Mouse (Mus musculus): ENCODE measurements at regions not wholly inside any gene's neighbourhood (a gene's known extent, or its start where the extent isn't known, plus 50 kb on each side); places are given as distances from the start of the nearest gene placed in this dataset.
"Not testable (repeated sequence)": the region's sequence is repeated elsewhere in the genome, so short reads cannot be mapped to it uniquely, and the experiment has no call there.

DNA sequence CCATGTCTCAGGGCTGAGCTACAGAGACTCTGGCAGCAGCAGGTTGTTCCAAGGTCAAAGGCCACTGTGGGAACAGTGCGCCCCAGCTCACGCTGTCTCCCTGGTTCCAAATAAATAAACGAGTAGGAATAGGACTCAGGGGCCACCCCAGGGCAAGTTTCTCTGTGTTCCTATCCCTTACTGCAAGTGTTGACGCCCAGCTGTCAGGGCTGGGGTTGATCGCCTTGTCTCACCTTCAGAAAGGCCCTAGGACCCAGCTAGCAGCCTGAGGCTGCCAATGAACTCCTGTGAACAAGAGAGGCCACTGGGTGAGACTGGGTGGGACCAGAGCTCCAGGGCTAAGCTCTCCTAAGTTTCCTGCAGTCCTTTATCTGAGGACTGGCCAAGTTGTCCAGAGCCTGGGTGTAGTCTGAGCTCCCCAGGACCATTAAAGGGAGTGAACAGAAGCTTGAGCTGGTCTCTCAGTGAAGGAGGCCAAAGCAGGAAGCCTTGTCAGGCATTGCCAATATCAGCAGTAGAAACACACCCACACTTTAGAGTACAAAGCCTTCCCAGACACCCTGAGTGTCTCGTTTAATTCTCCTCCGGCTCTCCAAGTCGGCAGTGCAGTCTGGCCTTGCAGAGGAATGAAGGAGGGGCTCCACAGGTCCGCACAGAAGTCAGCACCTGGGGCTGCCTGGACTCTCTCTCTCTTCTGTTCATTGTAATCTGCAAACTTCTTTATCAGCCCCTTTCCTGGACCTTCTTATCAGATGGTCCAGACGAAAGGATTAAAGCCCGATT is 308.6 kb downstream of the Diras2 start:
- no peak for DNase-seq

DNA sequence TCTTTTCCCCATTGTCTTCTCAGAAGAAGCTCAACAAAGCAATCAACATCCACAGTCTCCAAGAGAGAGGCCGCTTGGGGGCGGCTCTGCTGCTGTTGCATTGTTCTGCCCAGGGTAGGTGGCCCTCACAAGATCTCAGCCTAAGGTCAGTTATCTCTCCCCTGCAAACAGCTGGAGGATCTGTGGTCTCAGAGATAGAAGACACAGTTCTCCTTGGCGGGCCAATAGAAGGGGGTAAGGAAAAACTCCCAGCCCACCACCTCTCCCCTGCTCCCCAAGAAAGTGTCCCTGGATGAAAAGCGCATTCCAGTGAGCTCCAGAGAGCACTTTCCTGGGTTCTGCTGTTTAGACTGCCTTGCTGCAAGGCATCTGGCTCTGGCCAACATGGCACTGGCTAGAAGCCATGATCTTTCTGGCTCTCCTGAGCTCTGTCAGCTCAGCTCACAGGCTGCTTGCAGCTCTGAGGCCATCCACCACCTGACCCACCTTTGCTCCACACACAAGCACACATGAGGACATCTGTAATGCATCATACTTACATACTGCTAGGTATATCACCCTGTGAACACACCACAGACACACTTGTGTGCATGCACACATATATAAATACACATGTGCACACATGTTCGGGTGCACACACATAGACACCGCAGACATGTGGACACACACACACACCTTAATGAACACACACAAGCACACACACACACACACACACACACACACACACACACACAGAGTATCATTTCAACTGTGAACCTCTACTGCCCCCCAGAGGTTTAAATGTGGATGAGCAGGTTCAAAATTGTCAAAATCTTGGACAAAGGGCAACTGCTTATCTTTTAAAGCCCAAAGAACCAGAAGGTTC is 307.7 kb downstream of the Diras2 start:
- peak; percentile 69 for DNase-seq

DNA sequence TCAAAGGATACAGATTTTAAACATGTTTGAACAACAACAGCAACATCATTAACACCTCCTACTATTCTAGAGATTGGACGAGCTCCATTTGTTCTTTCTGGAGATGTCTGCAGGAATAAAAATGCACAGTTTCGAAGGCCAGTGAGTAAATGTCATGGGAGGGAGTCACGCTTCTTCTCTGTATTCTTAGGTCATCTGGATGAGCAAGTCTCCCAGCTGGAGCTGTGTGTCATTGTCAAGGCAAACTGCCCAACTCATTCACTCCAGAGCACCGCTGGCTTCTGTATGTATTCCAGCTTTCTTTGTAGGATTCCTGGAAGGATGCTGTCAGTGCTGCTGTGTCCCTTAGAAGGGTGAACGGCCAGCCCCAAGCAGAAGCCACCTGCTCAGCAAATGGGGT is 297.1 kb downstream of the Diras2 start:
- no peak for DNase-seq

DNA sequence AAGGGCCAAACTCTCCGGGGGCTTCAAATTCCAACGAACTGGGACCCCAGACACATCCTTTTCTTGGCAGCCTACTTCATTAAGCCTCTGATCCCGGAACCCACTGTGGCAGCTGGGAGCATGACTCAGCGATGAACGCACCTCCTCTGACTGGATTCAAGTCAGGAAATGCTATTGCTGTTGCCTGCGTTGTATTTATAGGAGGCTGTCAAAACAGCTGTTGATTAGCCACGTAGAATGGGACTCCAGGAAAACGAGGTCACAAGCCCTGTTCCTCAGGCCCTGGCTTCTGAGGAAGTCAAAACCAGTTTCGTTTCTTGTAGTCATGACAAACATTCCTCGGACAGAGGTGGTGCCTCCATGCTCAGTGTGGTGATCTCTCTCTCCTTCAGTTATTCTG is 295.0 kb downstream of the Diras2 start:
- DNase-seq, result peak; percentile 37

DNA sequence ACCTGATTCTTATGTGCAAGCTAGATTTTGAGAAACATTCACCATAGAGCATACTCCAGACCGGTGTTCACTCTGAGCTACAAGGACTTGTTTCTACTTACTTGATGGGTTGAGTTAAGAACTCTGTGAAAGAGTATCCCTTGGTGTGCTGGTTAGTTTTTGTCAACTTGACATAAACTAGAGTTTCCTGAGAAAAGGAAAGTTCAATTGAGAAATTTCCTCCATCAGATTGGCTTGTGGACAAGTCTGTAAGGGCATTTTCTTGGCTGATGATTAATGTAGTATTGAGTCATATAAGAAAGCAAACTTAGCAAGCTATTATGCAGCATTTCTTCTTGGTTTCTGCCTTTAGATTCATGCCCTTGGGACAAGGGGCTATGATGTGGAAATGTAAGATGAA is 291.5 kb downstream of the Diras2 start:
- DNase-seq, result no peak

DNA sequence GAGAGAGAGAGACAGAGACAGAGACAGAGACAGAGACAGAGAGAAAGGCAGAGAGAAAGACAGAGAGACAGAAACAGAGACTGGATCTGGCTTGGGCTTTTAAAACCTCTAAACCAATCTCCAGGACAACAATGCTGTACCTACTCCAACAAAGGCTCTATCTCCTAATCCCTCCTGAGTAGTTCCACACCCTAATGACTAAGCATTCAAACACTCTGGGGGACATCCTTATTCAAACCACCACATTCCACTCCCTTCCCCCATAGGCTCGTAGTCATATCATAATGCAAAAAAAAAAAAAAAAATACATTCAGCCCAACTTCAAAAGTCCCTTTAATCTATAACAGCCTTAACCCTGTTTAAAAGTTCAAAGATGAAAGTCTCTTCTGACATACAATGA is 289.3 kb downstream of the Diras2 start:
- no peak for DNase-seq

DNA sequence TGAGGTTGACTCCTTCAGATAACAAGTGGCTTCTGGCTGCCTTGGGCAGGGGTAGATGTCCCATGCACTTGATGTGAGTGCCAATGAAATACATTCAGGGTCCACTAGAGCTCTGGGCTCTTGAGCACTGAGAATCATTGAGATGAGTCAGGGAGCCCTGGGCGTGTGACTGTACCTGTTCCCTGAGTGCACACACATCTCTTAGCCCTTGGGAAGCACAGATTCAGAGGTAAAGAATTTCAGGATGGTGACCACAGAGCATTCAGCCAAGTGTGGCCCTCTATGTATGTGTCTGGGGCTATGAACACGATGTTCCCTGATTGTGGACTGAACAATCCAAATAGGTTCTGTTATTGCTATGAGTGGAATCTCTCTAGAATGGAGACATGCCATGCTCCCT is 281.6 kb downstream of the Diras2 start:
- DNase-seq, result no peak

DNA sequence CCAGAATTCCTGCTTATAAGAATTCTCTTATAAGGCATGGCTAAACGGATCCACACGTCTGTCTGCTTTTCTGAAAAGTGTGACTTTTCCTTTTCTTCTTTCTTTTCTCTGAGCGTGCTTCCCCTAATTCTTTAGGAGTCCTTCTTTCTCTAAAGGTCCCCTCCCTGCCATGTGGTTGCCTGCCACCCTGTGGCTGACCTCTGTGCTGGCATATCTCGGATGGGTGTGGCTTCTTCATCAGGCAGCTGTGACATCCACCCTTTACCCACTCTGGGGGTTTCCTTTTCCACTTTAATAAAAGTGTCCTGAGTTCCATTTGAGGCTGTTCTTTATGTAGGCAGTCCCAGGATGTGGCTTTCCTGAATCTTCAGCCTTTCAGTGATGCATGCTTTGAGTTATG is 280.7 kb downstream of the Diras2 start:
- DNase-seq, result peak; percentile 11

DNA sequence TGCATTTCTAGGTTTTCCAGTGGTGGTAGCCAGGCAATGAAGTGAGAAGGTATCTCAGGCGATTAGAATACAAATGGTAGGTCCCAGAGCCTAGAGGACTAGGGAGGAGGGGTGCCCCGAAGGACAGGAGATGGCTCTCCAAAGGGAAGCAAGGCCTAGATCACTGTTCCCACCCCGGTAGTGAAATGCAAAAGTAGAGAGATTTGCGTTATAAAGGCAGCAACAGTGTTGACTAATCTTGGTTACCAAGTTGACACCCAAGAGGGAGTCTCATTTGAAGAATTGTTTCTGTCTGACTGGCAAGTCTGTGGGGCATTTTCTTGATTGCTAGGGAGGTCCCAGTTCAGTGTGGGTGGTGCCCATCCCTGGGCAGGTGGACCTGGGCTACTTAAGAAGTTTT is 278.8 kb downstream of the Diras2 start:
- DNase-seq, result no peak

DNA sequence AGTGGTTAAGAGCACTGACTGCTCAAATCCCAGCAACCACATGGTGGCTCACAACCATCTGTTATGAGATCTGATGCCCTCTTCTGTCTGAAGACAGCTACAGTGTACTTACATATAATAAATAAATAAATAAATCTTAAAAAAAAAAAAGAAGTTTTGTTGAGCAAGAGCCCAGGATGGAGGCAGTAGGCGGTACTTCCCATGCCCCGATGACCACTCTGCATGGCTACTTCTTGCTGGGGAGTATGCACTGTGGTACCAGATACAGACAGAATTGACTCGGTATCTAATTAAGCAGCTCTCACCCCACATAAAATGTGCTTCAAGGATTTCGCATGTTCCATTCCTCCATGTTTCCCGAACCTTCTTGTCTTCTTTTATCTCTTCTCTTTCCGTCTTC is 278.4 kb downstream of the Diras2 start:
- DNase-seq, result not testable (repeated sequence)

DNA sequence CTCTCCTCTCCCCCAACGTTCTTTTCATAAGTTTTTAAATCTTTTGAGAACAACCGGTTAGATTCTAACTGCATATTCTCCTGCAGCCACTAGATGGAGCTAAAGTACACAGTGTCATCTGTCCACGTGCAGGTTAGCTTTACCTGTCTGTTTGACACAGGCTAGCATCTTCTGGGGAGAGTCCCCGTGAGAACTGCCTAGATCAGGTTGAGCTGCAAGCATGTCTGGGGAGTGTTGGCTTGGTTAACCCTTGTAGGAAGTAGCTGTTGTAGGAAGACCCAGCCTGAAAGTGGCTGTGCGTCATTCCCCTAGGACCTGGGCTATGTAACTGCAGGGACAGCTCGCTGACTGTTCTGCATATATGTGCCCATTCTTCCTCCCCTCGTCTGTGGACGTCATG is 277.9 kb downstream of the Diras2 start:
- DNase-seq, result peak; percentile 65

DNA sequence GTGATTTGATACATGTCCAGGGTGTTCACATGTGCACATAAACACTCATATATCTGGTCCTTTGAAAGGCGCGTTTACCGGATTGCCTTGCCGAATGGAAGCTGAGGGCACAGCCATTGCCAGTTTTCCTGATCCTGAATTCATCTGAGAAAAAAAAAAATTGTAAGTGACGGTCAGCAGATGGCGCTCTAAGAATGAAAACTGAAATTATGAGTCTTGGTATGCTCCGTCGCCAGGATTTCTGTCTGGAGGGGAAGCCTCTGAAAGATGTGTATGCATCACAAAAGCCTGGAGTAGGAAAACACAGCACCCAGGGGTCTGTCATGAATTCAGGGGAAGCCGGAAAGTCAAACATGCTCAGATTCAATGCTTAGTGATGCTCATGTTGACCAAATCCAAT is 276.9 kb downstream of the Diras2 start:
- DNase-seq, result peak; percentile 86

DNA sequence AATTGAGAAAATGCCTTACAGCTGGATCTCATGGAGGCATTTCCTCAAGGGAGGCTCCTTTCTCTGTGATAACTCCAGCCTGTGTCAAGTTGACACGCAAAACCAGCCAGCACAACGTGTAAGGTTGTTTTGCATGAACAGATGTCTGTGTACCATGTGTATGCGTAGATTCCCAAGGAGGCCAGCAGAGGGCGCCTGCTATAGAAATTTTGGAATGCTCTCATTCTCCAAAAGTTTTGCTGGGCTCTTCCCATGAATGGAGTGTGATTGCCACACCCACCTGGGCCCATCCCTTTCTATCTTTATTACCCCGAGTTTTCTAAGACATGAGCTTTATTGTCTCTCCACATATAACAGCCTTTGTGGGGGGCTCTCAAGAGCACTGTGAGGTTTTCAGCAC is 275.4 kb downstream of the Diras2 start:
- DNase-seq, result peak; percentile 57

DNA sequence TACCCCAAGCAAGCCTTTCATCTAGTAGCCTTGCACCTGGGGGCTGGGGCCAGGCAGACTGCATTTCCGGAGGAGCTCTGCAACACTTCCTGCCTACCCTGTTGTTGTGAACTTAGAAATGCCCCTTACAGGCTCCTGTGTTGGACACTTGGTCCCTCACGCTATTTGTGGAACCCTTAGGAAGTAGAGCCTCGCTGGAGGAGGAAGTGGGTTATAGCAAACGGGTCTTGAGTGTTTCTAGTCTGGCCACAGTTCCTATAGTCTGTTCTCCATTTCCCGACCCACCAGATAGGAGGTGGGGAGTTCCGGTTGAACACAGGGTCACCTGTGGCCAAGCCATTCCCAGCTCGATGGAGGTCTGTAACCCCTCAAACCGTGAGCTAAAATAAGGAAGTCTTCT is 272.7 kb downstream of the Diras2 start:
- no peak for DNase-seq

DNA sequence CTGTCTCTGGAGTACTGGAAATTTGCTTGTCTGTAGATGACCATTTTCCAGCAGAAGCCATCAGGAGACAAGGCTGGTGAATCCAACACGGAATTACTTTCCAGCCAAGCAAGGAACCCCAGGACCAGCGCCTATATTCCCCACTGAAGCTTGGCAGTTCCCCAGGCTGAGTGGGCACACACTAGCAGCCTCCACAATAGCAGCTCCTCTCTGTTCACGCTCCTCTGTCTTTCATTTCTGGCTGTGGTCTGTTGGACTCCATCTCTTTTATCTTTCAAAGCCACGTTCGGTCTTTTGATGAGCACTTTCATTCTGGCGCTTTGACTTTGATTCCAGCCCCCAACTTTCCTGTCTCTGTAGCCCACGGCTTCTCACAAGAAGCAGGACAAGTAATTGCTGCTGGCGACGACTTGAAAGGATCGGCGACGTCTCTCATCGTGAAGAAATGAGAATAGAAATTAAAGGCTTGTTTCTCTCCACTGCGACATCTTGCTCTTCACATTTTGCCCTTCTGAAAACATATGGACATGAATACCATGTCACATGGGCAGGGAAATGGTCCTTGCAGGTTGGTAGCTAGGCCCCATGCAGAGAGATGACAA is 268.0 kb downstream of the Diras2 start:
- DNase-seq, result no peak

DNA sequence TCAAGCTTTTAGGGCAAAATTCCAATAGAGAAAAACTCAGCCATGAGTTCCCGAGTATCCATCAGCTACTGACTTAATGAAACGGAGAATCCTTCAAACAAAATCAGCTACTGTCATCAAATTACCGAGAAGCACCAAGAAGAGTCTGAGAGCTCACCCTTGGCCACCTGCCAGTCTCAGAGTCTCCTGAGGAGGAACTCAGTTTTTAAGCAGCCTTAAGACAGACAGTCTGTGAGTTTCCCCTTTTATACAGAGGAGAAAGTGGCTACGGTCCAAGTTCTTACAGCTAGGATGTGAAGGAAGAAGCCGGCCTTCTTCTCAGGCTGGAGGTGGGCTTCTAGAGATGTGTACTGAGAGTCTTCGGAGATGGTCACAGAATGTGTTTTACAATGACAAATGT is 262.8 kb downstream of the Diras2 start:
- DNase-seq, result no peak

DNA sequence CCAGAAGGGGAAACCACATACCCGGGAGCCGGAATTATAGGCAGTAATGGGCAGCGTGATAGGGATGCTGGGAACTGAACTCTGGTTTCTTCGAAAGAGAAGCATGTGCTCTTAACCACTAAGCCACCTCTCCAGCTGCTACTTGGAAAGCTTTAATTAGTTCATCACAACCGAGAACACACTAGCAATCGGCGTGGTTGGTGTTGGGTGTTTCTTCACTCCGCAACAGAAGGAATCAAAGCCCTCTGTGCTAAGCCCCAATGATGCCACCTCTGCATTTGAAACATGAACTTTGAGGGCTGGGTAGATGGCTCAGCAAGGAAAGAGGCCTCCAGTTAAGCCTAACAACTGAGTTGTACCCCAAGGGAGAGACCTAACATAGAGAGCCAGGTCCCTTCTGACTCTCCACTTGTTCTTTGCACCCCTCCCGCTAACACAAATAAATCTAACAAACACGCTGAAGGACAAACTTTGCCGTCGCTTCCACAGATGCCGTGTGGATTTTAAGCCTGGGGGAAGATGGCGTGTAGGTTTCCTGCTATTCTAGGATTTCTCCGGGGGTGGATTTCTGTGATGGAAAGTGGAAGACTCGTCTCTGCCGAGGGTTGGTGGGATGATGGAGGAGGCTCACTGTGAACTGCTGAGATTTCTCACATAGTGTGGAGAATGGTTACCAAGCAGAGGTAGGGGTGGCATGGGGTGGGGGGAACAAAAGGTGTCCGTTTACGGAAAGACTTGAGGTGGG is 257.4 kb downstream of the Diras2 start:
- DNase-seq, result no peak

DNA sequence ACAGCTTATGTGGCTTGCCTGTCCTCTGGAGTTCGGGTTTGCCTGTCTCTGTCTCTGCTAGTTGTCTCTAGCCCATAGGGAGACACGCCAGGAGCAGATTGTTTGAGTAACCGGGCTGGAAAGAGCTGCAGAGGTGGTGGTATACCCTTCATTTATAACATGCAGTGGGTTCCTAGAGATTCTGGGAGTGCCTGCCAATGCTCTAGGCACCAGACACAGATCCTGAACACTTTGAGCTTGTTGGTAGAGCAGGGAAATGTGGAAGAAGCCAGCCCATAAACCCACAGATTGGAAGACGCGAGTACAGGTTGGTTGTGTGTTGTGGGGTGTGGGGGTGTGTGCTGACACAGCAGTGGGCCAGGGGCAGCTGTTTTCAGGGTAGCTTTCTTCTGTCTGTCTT is 255.9 kb downstream of the Diras2 start:
- no peak for DNase-seq

DNA sequence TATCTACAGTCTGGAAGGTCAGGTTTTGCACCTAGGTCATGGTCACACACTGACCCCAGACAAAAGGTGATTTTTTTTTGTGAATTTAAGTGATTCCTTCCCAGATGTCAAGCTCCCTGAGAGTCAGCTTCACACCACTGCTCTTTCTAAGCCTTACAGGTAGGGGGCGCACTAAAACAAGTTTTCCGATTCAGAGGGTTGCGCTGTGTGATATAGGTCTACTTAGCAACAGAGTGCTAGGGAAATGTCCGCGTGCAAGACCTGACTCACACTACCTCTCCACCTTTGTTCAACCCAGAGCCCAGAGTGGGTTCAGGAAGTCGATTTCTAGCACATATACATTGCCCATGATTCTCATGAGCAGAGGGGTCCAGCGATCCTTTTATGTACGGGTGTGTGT is 255.4 kb downstream of the Diras2 start:
- DNase-seq, result peak; percentile 86

DNA sequence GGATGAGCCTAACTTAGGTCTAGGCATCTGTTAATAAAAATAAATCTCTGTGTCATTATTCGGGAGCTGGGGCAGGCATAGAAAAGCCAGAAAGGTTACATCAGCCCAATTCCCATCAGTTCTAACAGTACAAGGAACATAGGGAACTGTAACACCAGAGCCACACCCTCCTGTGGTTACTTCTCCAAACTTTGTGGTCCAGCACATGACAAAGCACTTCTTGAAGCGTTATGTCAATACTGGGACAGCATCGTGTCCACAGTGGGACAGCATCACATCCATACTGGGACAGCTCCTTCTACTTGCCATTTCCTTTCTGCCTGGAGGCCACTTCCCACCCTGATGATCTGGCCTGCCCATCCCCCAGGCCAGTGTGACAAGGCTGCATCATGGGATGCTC is 253.9 kb downstream of the Diras2 start:
- DNase-seq, result no peak

DNA sequence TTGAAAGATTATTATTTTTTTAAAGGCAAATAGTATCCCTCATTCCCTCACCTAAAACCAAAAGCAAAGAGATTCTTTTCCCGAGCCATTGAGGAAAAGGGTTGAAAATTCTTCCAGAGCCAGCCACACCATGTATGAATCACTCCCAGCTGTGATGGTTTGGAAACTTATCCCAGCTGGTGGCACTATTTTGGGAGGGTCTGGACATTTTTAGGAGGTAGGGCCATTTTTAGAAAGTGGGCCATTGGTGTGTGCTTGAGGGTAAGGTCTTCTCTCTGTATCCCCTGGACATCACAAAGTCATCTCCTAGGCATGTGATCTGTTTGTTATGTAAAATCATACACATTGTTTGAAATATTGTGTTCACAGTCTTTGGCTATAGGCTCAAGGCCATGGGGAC is 252.2 kb downstream of the Diras2 start:
- DNase-seq, result no peak

DNA sequence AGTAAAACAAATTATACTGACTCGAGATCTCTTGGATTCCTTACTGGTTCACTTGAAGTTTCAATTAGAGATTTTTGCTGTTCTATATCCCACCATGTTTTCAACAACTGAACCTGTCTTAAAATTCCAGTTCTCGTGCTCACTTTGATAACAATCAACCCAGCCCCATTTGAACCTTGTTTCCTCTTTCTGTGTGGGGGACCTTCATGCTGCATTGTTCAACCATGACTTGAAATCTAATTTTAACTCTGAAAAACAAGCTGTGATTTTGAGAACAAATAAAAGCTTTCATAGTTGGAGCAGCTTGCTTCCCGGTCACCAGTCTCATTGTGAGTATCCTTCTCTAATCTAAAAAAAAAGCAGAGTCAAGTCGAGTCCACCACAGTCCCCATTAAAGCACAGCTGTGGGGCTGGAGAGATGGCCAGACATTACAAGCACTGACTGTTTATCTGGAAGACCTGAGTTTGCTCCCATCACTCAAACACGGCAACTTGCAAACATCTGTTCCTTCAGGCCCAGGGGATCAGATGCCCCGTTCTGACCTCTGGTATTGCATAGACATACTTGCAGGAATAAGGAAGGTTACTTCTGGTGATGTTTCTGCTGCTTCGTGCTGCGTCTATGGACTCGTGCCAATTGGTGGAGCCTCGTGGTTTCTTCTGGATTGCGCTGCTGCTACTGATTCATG is 251.7 kb downstream of the Diras2 start:
- no peak for DNase-seq

DNA sequence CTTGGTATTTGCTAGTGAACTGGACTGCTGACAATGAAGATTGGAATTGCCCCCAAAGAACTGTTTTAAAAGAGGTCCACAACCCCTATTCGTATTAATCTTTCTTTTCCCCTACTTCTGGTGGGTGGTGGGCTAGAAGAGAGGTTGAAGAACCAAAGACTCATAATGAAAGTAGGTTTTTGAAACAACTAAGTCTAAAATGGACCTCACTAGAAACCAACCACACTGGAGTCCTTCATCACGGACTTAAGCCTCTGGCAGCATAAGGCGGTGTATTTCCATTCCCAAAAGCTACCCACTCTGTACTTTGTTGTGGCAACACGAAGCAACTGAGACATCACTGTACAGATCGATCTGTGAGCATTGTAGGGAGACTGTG is 251.1 kb downstream of the Diras2 start:
- no peak for DNase-seq

Data from retina, postnatal 1 day (tissue).